Mouse (Mus musculus) midbrain, postnatal 0 days (tissue): ENCODE measurements around the gene Scube3. TPM values are rescaled to one million over a fixed set of nuclear protein-coding genes. Genes with fewer than 3 reads are reported as not detected.
A peak's percentile ranks its signal among the peaks of the same experiment; 100 is the strongest.

Experiments
- ATAC-seq: fragments of 200-750 bp; cut with Nextera tagmentation; 2 replicates; pipeline ENCODE4 v1.8.0; 2017; ENCODE audit warnings: moderate number of reproducible peaks, mild to moderate bottlenecking, moderate TSS enrichment, moderate library complexity; ENCODE audit not compliant: low FRiP score
- DNase-seq: peaks from one replicate; pipeline ENCODE4 v3.0.0-alpha.2; 2015; ENCODE audit warnings: low spot score
- H3K27ac ChIP-seq: fragments of 300-500 bp; sonication (generic); 2 replicates; pipeline ENCODE4 v1.5.1; 2014; ENCODE audit warnings: low read depth, mild to moderate bottlenecking, low read length, mixed read lengths
- H3K27me3 ChIP-seq: fragments of 300-500 bp; sonication (generic); 2 replicates; pipeline ENCODE4 v1.6.1; 2014; ENCODE audit warnings: low read length, control low read depth, mixed read lengths; ENCODE audit not compliant: insufficient read depth
- H3K36me3 ChIP-seq: fragments of 300-500 bp; sonication (generic); 2 replicates; pipeline ENCODE4 v1.6.1; 2014; ENCODE audit warnings: low read length, control low read depth, mixed read lengths; ENCODE audit not compliant: insufficient read depth
- H3K4me1 ChIP-seq: fragments of 300-500 bp; sonication (generic); 2 replicates; pipeline ENCODE4 v1.6.1; 2014; ENCODE audit warnings: mild to moderate bottlenecking, control low read depth, antibody characterized with exemption, low read length, mixed read lengths; ENCODE audit not compliant: insufficient read depth
- H3K4me2 ChIP-seq: fragments of 300-500 bp; sonication (generic); 2 replicates; pipeline ENCODE4 v1.6.1; 2014; ENCODE audit warnings: low read depth, mild to moderate bottlenecking, low read length, mixed read lengths; ENCODE audit not compliant: poor library complexity, severe bottlenecking
- H3K4me3 ChIP-seq: fragments of 300-500 bp; sonication (generic); 2 replicates; pipeline ENCODE4 v1.5.1; 2014; ENCODE audit warnings: low read depth, mild to moderate bottlenecking, low read length, moderate library complexity
- H3K9ac ChIP-seq: fragments of 300-500 bp; sonication (generic); replicated peaks from 2 replicates; pipeline ENCODE4 v1.6.1; 2014; ENCODE audit warnings: mild to moderate bottlenecking, low read length, moderate library complexity, mixed read lengths; ENCODE audit not compliant: poor library complexity, severe bottlenecking
- H3K9me3 ChIP-seq: fragments of 300-500 bp; sonication (generic); 2 replicates; pipeline ENCODE4 v1.6.1; 2016; ENCODE audit warnings: low read length, control low read depth
- CTCF ChIP-seq: IDR thresholded peaks from 2 replicates; pipeline ENCODE4 v1.5.1; 2016; ENCODE audit warnings: antibody characterized with exemption, mild to moderate bottlenecking
- WGBS: fragments of 180-500 bp; shearing (Covaris S2); extraction: QIAGEN DNeasy Blood & Tissue Kit; methylation state at CpG from one replicate; pipeline ENCODE4 v1.1.7; 2014; 5-methylcytosine and 5-hydroxymethylcytosine counted together
- polyA plus RNA-seq: library from polyadenylated mRNA; unstranded; fragments of >200 nt; fragmentation: Nextera tagmentation; extraction: Ambion mirVana; gene quantifications from 2 replicates; pipeline ENCODE4 v1.2.1, GENCODE M21; 2015
- total RNA-seq: library from RNA; depleted of rRNA; stranded (reverse); fragments of >200 nt; gene quantifications from 2 replicates; pipeline ENCODE4 v1.2.3, GENCODE M21; 2014

Gene Scube3
- total and polyA plus RNA-seq, 2 experiments from 2014 or later: 3.9 to 19.9 TPM

GRCm38 (mm10) chr17:28184971-28185638 lies 43.2 kb downstream of the Scube3 start:
- 73% methylated on average over 7 of the region's 7 CpGs for whole genome bisulfite sequencing
- H3K4me3 ChIP-seq: no peak overlapping the region
- peak overlapping the region; percentile 18; the same call in 1 of the 2 replicates for H3K27ac ChIP-seq
- no peak for TF ChIP-seq CTCF
- H3K9me3 ChIP-seq: no peaks in the 10 kb centered on the region
- H3K4me1 ChIP-seq: no peaks in the 10 kb centered on the region
- H3K9ac ChIP-seq: no peak overlapping the region
- no peak overlapping the region for H3K4me2 ChIP-seq
- no peak for ATAC-seq
- DNase-seq: peak; percentile 33
- H3K36me3 ChIP-seq: peaks cover 8% of the 10 kb centered on the region
- no peaks in the 10 kb centered on the region for H3K27me3 ChIP-seq

GRCm38 (mm10) chr17:28188313-28188712 lies 46.4 kb downstream of the Scube3 start:
- Histone ChIP-seq H3K27me3 (no peaks in the 10 kb centered on the region), H3K4me2 (no peak overlapping the region), H3K36me3 (peaks cover 32% of the 10 kb centered on the region), H3K27ac (no peak overlapping the region), H3K9me3 (no peaks in the 10 kb centered on the region), H3K9ac (no peak overlapping the region), H3K4me1 (no peaks in the 10 kb centered on the region), H3K4me3 (no peak overlapping the region)
- ATAC-seq: no peak
- no peak for DNase-seq
- 84% methylated on average over 5 of the region's 5 CpGs for WGBS
- no peak for TF ChIP-seq CTCF

- Histone ChIP-seq H3K4me2 (no peak overlapping the region), H3K27ac (no peak overlapping the region), H3K27me3 (no peaks in the 10 kb centered on the region), H3K9me3 (no peaks in the 10 kb centered on the region), H3K4me1 (no peaks in the 10 kb centered on the region), H3K4me3 (no peak overlapping the region), H3K9ac (no peak overlapping the region), H3K36me3 (peaks cover 65% of the 10 kb centered on the region)
- no peak for DNase-seq
- no peak for ATAC-seq
- 75% methylated on average over 1 of the region's 1 CpGs for WGBS
- no peak for TF ChIP-seq CTCF
Measured at GRCm38 (mm10) chr17:28192754-28193153, 50.8 kb downstream of the Scube3 start.

GRCm38 (mm10) chr17:28193559-28193958 lies 51.6 kb downstream of the Scube3 start:
- no peak for TF ChIP-seq CTCF
- no peaks in the 10 kb centered on the region for H3K9me3 ChIP-seq
- no peak overlapping the region for H3K9ac ChIP-seq
- H3K27me3 ChIP-seq: no peaks in the 10 kb centered on the region
- peaks cover 72% of the 10 kb centered on the region for H3K36me3 ChIP-seq
- ATAC-seq (no peak), DNase-seq (no peak)
- 87% methylated on average over 3 of the region's 3 CpGs for WGBS
- H3K4me3 ChIP-seq: no peak overlapping the region
- no peaks in the 10 kb centered on the region for H3K4me1 ChIP-seq
- no peak overlapping the region for H3K4me2 ChIP-seq
- H3K27ac ChIP-seq: no peak overlapping the region

GRCm38 (mm10) chr17:28195033-28195432 lies 53.1 kb downstream of the Scube3 start:
- ATAC-seq (no peak), DNase-seq (no peak)
- H3K27me3 ChIP-seq: no peaks in the 10 kb centered on the region
- H3K36me3 ChIP-seq: peaks cover 77% of the 10 kb centered on the region
- H3K9ac ChIP-seq: no peak overlapping the region
- H3K27ac ChIP-seq: no peak overlapping the region
- H3K4me1 ChIP-seq: no peaks in the 10 kb centered on the region
- no peaks in the 10 kb centered on the region for H3K9me3 ChIP-seq
- no peak overlapping the region for H3K4me2 ChIP-seq
- H3K4me3 ChIP-seq: no peak overlapping the region
- no peak for TF ChIP-seq CTCF
- 96% methylated on average over 10 of the region's 10 CpGs for whole genome bisulfite sequencing

- Histone ChIP-seq H3K9me3 (no peaks in the 10 kb centered on the region), H3K4me1 (no peaks in the 10 kb centered on the region), H3K4me3 (no peak overlapping the region), H3K27ac (no peak overlapping the region), H3K9ac (no peak overlapping the region), H3K4me2 (no peak overlapping the region), H3K36me3 (peaks cover 81% of the 10 kb centered on the region), H3K27me3 (no peaks in the 10 kb centered on the region)
- WGBS: 79% methylated on average over 18 of the region's 18 CpGs
- DNase-seq (no peak), ATAC-seq (no peak)
- TF ChIP-seq CTCF: no peak
Measured at GRCm38 (mm10) chr17:28197646-28198045, 55.7 kb downstream of the Scube3 start.
